Mouse (Mus musculus) cerebellum, postnatal 36 days (tissue): ENCODE measurements around the gene Gm5741.
"Not testable (repeated sequence)": the region's sequence is repeated elsewhere in the genome, so short reads cannot be mapped to it uniquely, and the experiment has no call there.

Source experiments
- DNase-seq, 2 experiments: peaks; one replicate each; pipeline ENCODE4 v3.0.0; 2021 to 2022; ENCODE audit warnings: mixed read lengths in 2 of 2

Gm5741 gene

GRCm38 (mm10) chr8:85067982-85068381 lies at the start of gene Gm5741:
Gene Gm5741, minus strand, starts transcription at chr8:85067982.
- DNase-seq: no peak

- DNase-seq: no peak
These were observed 49.2 kb upstream of the Gm5741 start for GRCm38 (mm10) chr8:85116984-85117383.

- DNase-seq: no peak
These were observed 47.7 kb upstream of the Gm5741 start for GRCm38 (mm10) chr8:85115501-85115900.

- no peak for DNase-seq
These were observed 45.5 kb upstream of the Gm5741 start for GRCm38 (mm10) chr8:85113241-85113640.

GRCm38 (mm10) chr8:85100076-85100665 lies 32.4 kb upstream of the Gm5741 start:
- no peak for DNase-seq

- DNase-seq: no peak
These were observed 29.1 kb upstream of the Gm5741 start for GRCm38 (mm10) chr8:85096850-85097249.

GRCm38 (mm10) chr8:85096196-85096595 lies 28.4 kb upstream of the Gm5741 start:
- no peak for DNase-seq

- no peak for DNase-seq
These were observed 27.8 kb upstream of the Gm5741 start for GRCm38 (mm10) chr8:85095566-85095965.

- DNase-seq: no peak
These were observed 27.3 kb upstream of the Gm5741 start for GRCm38 (mm10) chr8:85095051-85095450.

- no peak for DNase-seq
These were observed 23.8 kb upstream of the Gm5741 start for GRCm38 (mm10) chr8:85091526-85092090.

- no peak for DNase-seq
These were observed 23.1 kb upstream of the Gm5741 start for GRCm38 (mm10) chr8:85090856-85091255.

- DNase-seq: no peak
These were observed 21.0 kb upstream of the Gm5741 start for GRCm38 (mm10) chr8:85088771-85089170.

GRCm38 (mm10) chr8:85086238-85086637 lies 18.5 kb upstream of the Gm5741 start:
- DNase-seq: no peak

- DNase-seq: no peak
These were observed 16.9 kb upstream of the Gm5741 start for GRCm38 (mm10) chr8:85084633-85085032.

- DNase-seq: peak; percentile 83 to 87
These were observed 15.5 kb upstream of the Gm5741 start, which contains the start of gene Man2b1 for GRCm38 (mm10) chr8:85083108-85083813. Gene Man2b1, plus strand, starts transcription at chr8:85083270.

- not testable (repeated sequence) for DNase-seq
These were observed 14.4 kb upstream of the Gm5741 start for GRCm38 (mm10) chr8:85082169-85082568.

- no peak for DNase-seq
These were observed 13.4 kb upstream of the Gm5741 start, which contains the start of gene Wdr83 for GRCm38 (mm10) chr8:85081216-85081555. Gene Wdr83, minus strand, starts transcription at chr8:85081306.

- DNase-seq: peak; percentile 50 to 70
These were observed 12.9 kb upstream of the Gm5741 start, which contains the start of gene Wdr83os for GRCm38 (mm10) chr8:85080532-85081215. Gene Wdr83os, plus strand, starts transcription at chr8:85080740.

- DNase-seq: peak in 1 of 2 experiments; percentile 43
These were observed 12.4 kb upstream of the Gm5741 start for GRCm38 (mm10) chr8:85080214-85080531.

- DNase-seq: peak; percentile 76 to 80
These were observed 9.2 kb upstream of the Gm5741 start for GRCm38 (mm10) chr8:85076993-85077392.

- DNase-seq: peak; percentile 59 to 61
These were observed 8.2 kb upstream of the Gm5741 start for GRCm38 (mm10) chr8:85076001-85076400.

- DNase-seq: no peak
These were observed 6.8 kb upstream of the Gm5741 start for GRCm38 (mm10) chr8:85074617-85075016.

GRCm38 (mm10) chr8:85074167-85074566 lies 6.4 kb upstream of the Gm5741 start:
- DNase-seq: no peak
